Mouse (Mus musculus) liver, postnatal 0 days (tissue): Measurements from ENCODE around the gene Foxo3.

Experiments
- CTCF ChIP-seq: sonication (generic); IDR thresholded peaks from 2 replicates; pipeline ENCODE4 v1.5.1; 2016; ENCODE audit warnings: antibody characterized with exemption, low read depth
- EP300 ChIP-seq: IDR thresholded peaks from 2 replicates; pipeline ENCODE4 v1.6.1; 2016; ENCODE audit warnings: antibody characterized with exemption, low read depth, mild to moderate bottlenecking

GRCm38 (mm10) chr10:42204768-42205412, 71.7 kb downstream of the Foxo3 start:
- TF ChIP-seq CTCF (no peak), EP300 (no peak)
